Mouse (Mus musculus): ENCODE measurements at regions not wholly inside any gene's neighbourhood (a gene's known extent, or its start where the extent isn't known, plus 50 kb on each side); places are given as distances from the start of the nearest gene placed in this dataset.

- no peak for DNase-seq (ENCODE audit: low spot score in 2 of 2)
Observed at GRCm38 (mm10) chr14:46529086-46529715, 138.7 kb upstream of the Bmp4 start.

- no peak for DNase-seq (ENCODE audit: low spot score in 2 of 2)
Observed at GRCm38 (mm10) chr14:46517258-46517657, 126.8 kb upstream of the Bmp4 start.

GRCm38 (mm10) chr14:46516285-46516684 lies 125.8 kb upstream of the Bmp4 start:
- peak in 1 of 2 experiments; percentile 14 for DNase-seq (ENCODE audit: low spot score in 2 of 2)

- DNase-seq (ENCODE audit: low spot score in 2 of 2), result no peak
Observed at GRCm38 (mm10) chr14:46514262-46514932, 123.9 kb upstream of the Bmp4 start.

- DNase-seq (ENCODE audit: low spot score in 2 of 2), result peak in 1 of 2 experiments; percentile 32
Observed at GRCm38 (mm10) chr14:46512118-46512517, 121.6 kb upstream of the Bmp4 start.

- DNase-seq (ENCODE audit: low spot score in 2 of 2), result no peak
Observed at GRCm38 (mm10) chr14:46508871-46509270, 118.4 kb upstream of the Bmp4 start.

GRCm38 (mm10) chr14:46505266-46505665 lies 114.8 kb upstream of the Bmp4 start:
- DNase-seq (ENCODE audit: low spot score in 2 of 2), result no peak

- DNase-seq (ENCODE audit: low spot score in 2 of 2), result peak; percentile 8 to 9
Observed at GRCm38 (mm10) chr14:46491601-46492000, 101.1 kb upstream of the Bmp4 start.

GRCm38 (mm10) chr14:46491182-46491581 lies 100.7 kb upstream of the Bmp4 start:
- no peak for DNase-seq (ENCODE audit: low spot score in 2 of 2)

- DNase-seq (ENCODE audit: low spot score in 2 of 2), result no peak
Observed at GRCm38 (mm10) chr14:46487551-46487950, 97.1 kb upstream of the Bmp4 start.

- DNase-seq (ENCODE audit: low spot score in 2 of 2), result no peak
Observed at GRCm38 (mm10) chr14:46480396-46480795, 89.9 kb upstream of the Bmp4 start.

GRCm38 (mm10) chr14:46475945-46476344 lies 85.5 kb upstream of the Bmp4 start:
- no peak for DNase-seq (ENCODE audit: low spot score in 2 of 2)

- no peak for DNase-seq (ENCODE audit: low spot score in 2 of 2)
Observed at GRCm38 (mm10) chr14:46462967-46463366, 72.5 kb upstream of the Bmp4 start.

GRCm38 (mm10) chr14:46461960-46462359 lies 71.5 kb upstream of the Bmp4 start:
- no peak for DNase-seq (ENCODE audit: low spot score in 2 of 2)

- DNase-seq (ENCODE audit: low spot score in 2 of 2), result no peak
Observed at GRCm38 (mm10) chr14:46454500-46454899, 64.0 kb upstream of the Bmp4 start.

GRCm38 (mm10) chr14:46441696-46442095 lies 51.2 kb upstream of the Bmp4 start:
- no peak for DNase-seq (ENCODE audit: low spot score in 2 of 2)
